8 mouse cellular contexts compared by ENCODE assay signal in the genomic region with DNA sequence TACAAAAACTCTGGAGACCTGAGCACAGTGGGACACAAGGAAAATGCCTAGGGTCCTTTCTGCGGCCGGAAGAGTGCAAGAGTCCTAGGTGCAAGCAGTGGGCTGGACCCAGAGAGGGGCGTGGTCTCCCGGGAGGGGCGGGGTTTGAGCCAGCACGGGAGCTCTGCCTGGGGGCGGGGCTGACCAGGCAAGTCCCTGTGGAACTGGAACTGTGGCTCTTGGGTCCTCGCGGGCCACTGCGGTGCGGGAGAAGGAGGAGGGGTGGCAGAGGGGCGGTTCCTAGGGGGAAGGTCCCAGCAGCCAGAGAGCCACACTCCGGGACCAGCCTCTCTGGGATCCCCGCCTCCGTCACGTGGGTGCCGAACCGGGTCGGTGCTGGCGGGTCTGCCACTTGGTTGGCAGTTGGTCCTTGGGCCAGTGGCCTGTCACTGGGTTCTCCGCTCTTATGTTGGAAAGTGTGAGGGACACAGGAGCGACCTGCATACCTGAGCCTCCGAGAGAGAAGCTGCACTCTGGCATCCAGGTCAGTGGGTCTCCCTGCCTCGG. TPM values are rescaled to one million over a fixed set of nuclear protein-coding genes. Genes with fewer than 3 reads are reported as not detected.
DNase-seq lines count a peak whose midpoint lies in the region; ATAC-seq and TF ChIP-seq lines count a peak whose summit lies in the region.

A gene (plus strand): TSS at position 351 of the 546 bp plus-strand sequence.

- H3K27ac ChIP-seq in hindbrain, postnatal 0 days, result no peak within 1 kb of the TSS

- no peaks in the 10 kb centered on the region for H3K27me3 ChIP-seq in hindbrain, postnatal 0 days (ENCODE audit: insufficient read depth, low read length)

- peak; percentile 92 for ATAC-seq in hindbrain, postnatal 0 days

- H3K4me2 ChIP-seq in hindbrain, postnatal 0 days (ENCODE audit: low read depth, low read length), result peak within 1 kb of the TSS; percentile 96

- no peaks in the 10 kb centered on the region for H3K36me3 ChIP-seq in hindbrain, postnatal 0 days (ENCODE audit: insufficient read depth, low read length)

- peak within 1 kb of the TSS; percentile 59 for H3K4me3 ChIP-seq in hindbrain, postnatal 0 days (ENCODE audit: low read length)

- peak within 1 kb of the TSS; percentile 49 for H3K9ac ChIP-seq in hindbrain, postnatal 0 days (replicated peaks; ENCODE audit: low read length)

- DNase-seq in adrenal gland, adult 18-20 months (ENCODE audit: low spot score in 2 of 2), result peak; percentile 92 to 96
- DNase-seq in embryo, embryonic 10.5 days (ENCODE audit: low spot score), result peak; percentile 90
- DNase-seq in gastrocnemius, postnatal 10 days, result peak; percentile 92
- peak; percentile 76 for DNase-seq in hindbrain, postnatal 0 days (ENCODE audit: low spot score)
- peak; percentile 74 to 77 for DNase-seq in left cerebral cortex, adult 18-20 months (ENCODE audit: low spot score in 2 of 2)
- peak; percentile 97 for DNase-seq in lung, postnatal 36 days
- peak; percentile 85 for DNase-seq in retina, embryonic 14.5 days (ENCODE audit: low spot score)
- peak; percentile 80 for DNase-seq in thymus, postnatal 25 days

- H3K9me3 ChIP-seq in hindbrain, postnatal 0 days (ENCODE audit: low read length), result no peaks in the 10 kb centered on the region

- no peak for TF ChIP-seq CTCF in hindbrain, postnatal 0 days (IDR thresholded peaks at IDR 0.05; ENCODE audit: low read depth)

- H3K4me1 ChIP-seq in hindbrain, postnatal 0 days (ENCODE audit: insufficient read depth, low read length), result peaks cover 8% of the 10 kb centered on the region; the same call in 1 of the 2 replicates

- WGBS in hindbrain, postnatal 0 days, result 1% methylated on average over 18 of the region's 24 CpGs

RNA-seq across cellular contexts. Expression of the gene that starts here (rescaled TPM):
- 1 to 10 TPM; 4.0 TPM for total RNA-seq in adrenal gland, adult 18-20 months (2021)
- 10 to 100 TPM; 16.8 to 20.1 TPM for total RNA-seq in gastrocnemius, postnatal 10 days (2021)
- 3.0 and 3.4 TPM in 2 replicates for total RNA-seq in hindbrain, postnatal 0 days (2014; rRNA removed)
- polyA plus RNA-seq in hindbrain, postnatal 0 days (2015; fragmentation: Nextera tagmentation; extraction: Ambion mirVana), result 2.3 and 3.2 TPM in 2 replicates
- 1 to 10 TPM; 7.1 to 7.6 TPM for total RNA-seq in left cerebral cortex, adult 18-20 months (2021)
